Mouse (Mus musculus) megakaryocyte, embryonic 14.5 days (primary cell): Measurements from ENCODE around the gene Cerk.

Experiments used
- FLI1 ChIP-seq: IDR thresholded peaks from 2 replicates; pipeline ENCODE4 v1.6.1; 2012; ENCODE audit warnings: low read length, inconsistent platforms, mixed read lengths
- GATA1 ChIP-seq: IDR thresholded peaks from 3 replicates; pipeline ENCODE4 v1.6.1; 2012; ENCODE audit warnings: mixed read lengths, low read length, inconsistent platforms, borderline replicate concordance

GRCm38 (mm10) chr15:86224972-86225551 lies 39.1 kb upstream of the Cerk start:
- TF ChIP-seq GATA1 (no peak), FLI1 (no peak)
